Mouse (Mus musculus) testis, adult 2 months (tissue): ENCODE results near the gene Btbd17. TPM values are rescaled to one million over a fixed set of nuclear protein-coding genes. Genes with fewer than 3 reads are reported as not detected.

Experiments
- H3K27ac ChIP-seq: fragments of 200-500 bp; 2 replicates; pipeline ENCODE4 v1.5.1; 2012; ENCODE audit warnings: low read depth, low read length; ENCODE audit not compliant: control insufficient read depth, insufficient read depth
- H3K27me3 ChIP-seq: fragments of 200-500 bp; 2 replicates; pipeline ENCODE4 v1.6.1; 2012; ENCODE audit warnings: mild to moderate bottlenecking, low read length, moderate library complexity; ENCODE audit not compliant: control insufficient read depth, insufficient read depth
- H3K36me3 ChIP-seq: fragments of 200-500 bp; 2 replicates; pipeline ENCODE4 v1.6.1; 2012; ENCODE audit warnings: mild to moderate bottlenecking, low read length; ENCODE audit not compliant: control insufficient read depth, insufficient read depth
- H3K4me1 ChIP-seq: fragments of 200-500 bp; 2 replicates; pipeline ENCODE4 v1.6.1; 2012; ENCODE audit warnings: low read length; ENCODE audit not compliant: control insufficient read depth, insufficient read depth
- H3K4me3 ChIP-seq: fragments of 200-500 bp; 2 replicates; pipeline ENCODE4 v1.5.1; 2012; ENCODE audit warnings: low read depth, mild to moderate bottlenecking, low read length, moderate library complexity, mixed read lengths; ENCODE audit not compliant: control insufficient read depth
- CTCF ChIP-seq: fragments of 200-500 bp; IDR thresholded peaks from 2 replicates; pipeline ENCODE4 v1.5.1; 2012; ENCODE audit warnings: low read depth, mild to moderate bottlenecking, inconsistent platforms, low read length, moderate library complexity; ENCODE audit not compliant: control insufficient read depth, insufficient read depth, insufficient replicate concordance
- POLR2A ChIP-seq: fragments of 200-500 bp; IDR thresholded peaks from 2 replicates; pipeline ENCODE4 v1.6.1; 2012; ENCODE audit warnings: low read depth, mild to moderate bottlenecking, inconsistent platforms, low read length, moderate library complexity; ENCODE audit not compliant: control insufficient read depth
- polyA plus RNA-seq: library from polyadenylated mRNA; depleted of rRNA; stranded (reverse); fragments of >200 nt; gene quantifications from 2 replicates; pipeline ENCODE4 v1.2.3, GENCODE M21; 2012; rRNA removed

The Btbd17 gene
- polyA plus RNA-seq, 1 experiment, result 0.42 TPM

DNA sequence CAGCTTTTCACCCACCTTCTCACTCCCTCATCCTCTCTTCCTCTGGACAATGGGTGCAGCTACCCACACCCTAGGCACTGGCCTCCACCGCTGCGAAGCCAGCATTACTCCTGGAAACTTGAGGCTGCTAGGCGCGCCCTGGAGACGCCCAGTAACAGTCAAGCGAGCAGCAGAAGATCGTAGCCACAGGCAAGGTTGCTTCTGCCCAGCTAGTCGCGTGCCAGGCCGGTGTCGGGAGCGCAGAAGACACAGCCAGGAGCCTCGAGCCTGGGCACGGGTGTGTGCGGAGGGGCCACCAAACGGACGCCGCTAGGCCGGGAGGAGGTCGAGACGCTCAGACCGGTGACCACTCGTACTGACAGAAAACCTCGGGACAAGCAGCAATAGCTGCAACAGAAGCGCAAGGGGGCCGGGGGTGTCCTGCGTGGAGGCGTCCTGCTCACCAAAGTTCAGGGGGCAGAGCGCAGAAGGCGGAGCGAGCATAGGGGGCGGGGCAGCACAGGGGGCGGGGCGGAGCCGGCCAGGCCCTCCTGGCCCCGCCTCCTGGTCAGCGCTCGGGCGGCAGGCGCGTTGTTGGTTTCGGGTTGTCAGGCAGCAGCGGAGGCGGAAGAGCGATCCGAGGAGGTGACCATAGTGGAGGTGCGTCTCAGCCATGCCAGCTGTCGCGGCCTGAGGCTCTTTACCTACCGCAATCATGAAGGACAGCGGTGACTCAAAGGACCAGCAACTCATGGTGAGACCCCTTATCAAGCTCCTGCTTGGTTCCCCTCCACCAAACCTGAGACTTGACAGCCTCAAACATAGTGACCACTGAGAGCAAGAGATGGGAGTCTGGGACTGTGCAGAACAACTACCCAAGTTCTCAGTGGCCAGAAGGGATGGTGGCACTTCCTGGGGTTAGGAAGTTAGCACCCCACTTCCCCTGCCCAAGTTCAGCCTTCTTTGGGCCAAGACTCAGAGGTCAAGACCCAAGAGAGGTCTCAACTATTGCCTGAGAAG, 30.6 kb downstream of the Btbd17 start, which contains the start of gene Kif19a:
Gene Kif19a, plus strand, starts transcription at position 569 of the 999 bp plus-strand sequence.
- TF ChIP-seq CTCF, result no peak
- TF ChIP-seq POLR2A, result peak; percentile 54; the same call in 1 of the 2 replicates
- H3K4me1 ChIP-seq, result peaks cover 12% of the 10 kb centered on the region
- no peak within 1 kb of the TSS for H3K27ac ChIP-seq
- H3K27me3 ChIP-seq, result no peaks in the 10 kb centered on the region
- no peaks in the 10 kb centered on the region for H3K36me3 ChIP-seq
- H3K4me3 ChIP-seq, result peak within 1 kb of the TSS; percentile 85

DNA sequence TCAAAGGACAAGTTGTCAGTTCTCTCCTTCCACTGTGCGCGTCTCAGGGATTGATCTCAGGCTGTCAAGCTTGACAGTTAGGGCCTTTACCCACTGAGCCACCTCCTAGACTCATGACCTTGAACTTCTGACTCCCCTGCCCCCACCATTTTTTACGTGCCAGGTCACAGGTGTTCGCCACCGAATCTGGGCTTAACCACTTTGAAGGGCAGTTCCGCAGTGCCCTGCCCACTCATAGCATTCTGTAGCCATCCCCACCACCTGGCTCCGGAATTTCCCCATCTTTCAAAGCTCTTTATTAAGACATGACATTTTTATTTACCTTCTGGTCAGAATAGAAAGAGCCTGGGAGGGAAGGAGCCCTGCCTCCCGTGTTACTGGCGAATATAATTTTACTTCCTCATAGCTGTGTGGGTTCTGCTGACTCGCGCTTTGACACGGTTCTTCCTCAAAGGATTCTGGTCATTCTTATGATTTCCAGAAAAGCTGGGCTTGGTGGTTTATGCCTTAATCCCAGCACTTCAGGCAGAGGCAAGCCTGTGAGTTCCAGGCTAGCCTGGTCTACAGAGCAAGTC, 48.1 kb downstream of the Btbd17 start:
- Histone ChIP-seq H3K27me3 (no peaks in the 10 kb centered on the region), H3K27ac (no peak overlapping the region), H3K4me3 (no peak overlapping the region), H3K36me3 (no peaks in the 10 kb centered on the region), H3K4me1 (peaks cover 4% of the 10 kb centered on the region; the same call in 1 of the 2 replicates)
- TF ChIP-seq POLR2A (no peak), CTCF (no peak)

DNA sequence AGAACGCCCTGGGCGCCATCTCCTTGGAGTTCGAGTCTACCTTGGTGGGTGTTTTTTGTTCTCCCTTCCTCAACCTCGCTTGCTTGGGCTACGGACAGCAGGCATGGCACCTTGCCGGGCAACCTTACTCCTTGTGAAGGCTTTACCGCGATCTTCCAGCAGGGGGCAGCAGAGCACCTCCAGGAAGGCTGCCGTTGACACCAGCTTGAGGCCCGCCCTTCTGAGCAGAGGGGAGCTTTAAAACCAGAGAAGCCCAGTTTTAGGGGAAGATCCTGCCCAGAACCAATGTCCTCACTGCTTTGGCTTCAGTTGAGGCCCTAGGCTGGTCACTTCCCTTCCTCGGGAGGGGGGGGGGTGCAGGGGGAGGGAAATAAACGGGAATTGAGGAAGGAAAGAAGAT, 50.6 kb downstream of the Btbd17 start:
- H3K4me3 ChIP-seq, result no peak overlapping the region; the same call in 1 of the 2 replicates
- H3K4me1 ChIP-seq, result peaks cover 4% of the 10 kb centered on the region; the same call in 1 of the 2 replicates
- no peak overlapping the region for H3K27ac ChIP-seq
- no peaks in the 10 kb centered on the region for H3K27me3 ChIP-seq
- H3K36me3 ChIP-seq, result no peaks in the 10 kb centered on the region
- TF ChIP-seq POLR2A (no peak), CTCF (peak; percentile 99)

GRCm38 (mm10) chr11:114741451-114741850, 54.3 kb downstream of the Btbd17 start:
- Histone ChIP-seq H3K4me3 (no peak overlapping the region), H3K27ac (no peak overlapping the region)
- TF ChIP-seq CTCF (no peak), POLR2A (no peak)

More at GRCm38 (mm10) chr11:114741451-114741850, 54.3 kb downstream of the Btbd17 start:
- no peaks in the 10 kb centered on the region for H3K36me3 ChIP-seq
- peaks cover 4% of the 10 kb centered on the region; the same call in 1 of the 2 replicates for H3K4me1 ChIP-seq
- H3K27me3 ChIP-seq, result no peaks in the 10 kb centered on the region

Other genes with a start within 250 kb of the Btbd17 start
- gene Rpl38, start 127.4 kb downstream of the Btbd17 start, polyA plus RNA-seq, result 600 and 645 TPM in 2 replicates
- 13.9 and 15.2 TPM in 2 replicates for gene Ttyh2, start 120.5 kb downstream of the Btbd17 start, polyA plus RNA-seq
- 57.5 and 61.2 TPM in 2 replicates for gene Dnaic2, start 68.5 kb downstream of the Btbd17 start, polyA plus RNA-seq
- 19.3 and 19.6 TPM in 2 replicates for gene Kif19a, start 30.6 kb downstream of the Btbd17 start, polyA plus RNA-seq
- not detected in 2 replicates for gene Gpr142, start 3.0 kb upstream of the Btbd17 start, polyA plus RNA-seq
- gene Gprc5c, start 55.2 kb upstream of the Btbd17 start, polyA plus RNA-seq, result 0.36 and 2.6 TPM in 2 replicates
- gene Cd300a, start 94.1 kb upstream of the Btbd17 start, polyA plus RNA-seq, result 0.06 and 0.17 TPM in 2 replicates
- 0.05 TPM in 1 of 2 replicates, not detected in the other for gene Cd300lb, start 138.4 kb upstream of the Btbd17 start, polyA plus RNA-seq
- not detected in 2 replicates for gene Cd300c, start 173.2 kb upstream of the Btbd17 start, polyA plus RNA-seq
- gene Cd300ld, start 194.0 kb upstream of the Btbd17 start, polyA plus RNA-seq, result 0.07 and 0.17 TPM in 2 replicates
- 0.23 and 0.58 TPM in 2 replicates for gene Cd300c2, start 205.9 kb upstream of the Btbd17 start, polyA plus RNA-seq
- gene Cd300ld2, start 220.2 kb upstream of the Btbd17 start, polyA plus RNA-seq, result not detected in 2 replicates
- gene Cd300ld4, start 231.1 kb upstream of the Btbd17 start, polyA plus RNA-seq, result 0.32 TPM in 1 of 2 replicates, not detected in the other
- 0.60 and 0.93 TPM in 2 replicates for gene Cd300ld5, start 241.8 kb upstream of the Btbd17 start, polyA plus RNA-seq